Mouse (Mus musculus): ENCODE data around the gene Lrmda.

The Lrmda gene

DNA sequence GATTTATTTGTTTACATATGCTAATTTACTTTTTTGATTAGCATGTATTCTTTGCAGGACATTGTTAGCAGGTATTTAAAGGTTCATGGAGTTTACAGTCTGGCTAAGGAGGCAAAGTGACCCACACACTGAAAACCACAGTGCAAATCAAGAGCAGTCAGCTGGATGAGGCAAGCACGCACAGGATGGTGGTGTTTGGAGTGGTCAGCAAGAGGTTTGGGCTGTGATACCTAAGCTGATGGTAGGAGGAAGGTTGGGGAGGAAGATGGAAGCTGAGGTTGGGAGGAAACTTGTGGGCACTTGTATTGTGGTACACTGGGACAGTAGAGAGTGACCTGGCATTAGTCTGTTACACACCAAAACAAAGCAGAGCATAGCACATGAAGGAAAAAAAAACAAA lies 191.1 kb downstream of the Lrmda start:
- no peak for ATAC-seq (ENCODE audit: insufficient number of reproducible peaks, low FRiP score, low TSS enrichment)

DNA sequence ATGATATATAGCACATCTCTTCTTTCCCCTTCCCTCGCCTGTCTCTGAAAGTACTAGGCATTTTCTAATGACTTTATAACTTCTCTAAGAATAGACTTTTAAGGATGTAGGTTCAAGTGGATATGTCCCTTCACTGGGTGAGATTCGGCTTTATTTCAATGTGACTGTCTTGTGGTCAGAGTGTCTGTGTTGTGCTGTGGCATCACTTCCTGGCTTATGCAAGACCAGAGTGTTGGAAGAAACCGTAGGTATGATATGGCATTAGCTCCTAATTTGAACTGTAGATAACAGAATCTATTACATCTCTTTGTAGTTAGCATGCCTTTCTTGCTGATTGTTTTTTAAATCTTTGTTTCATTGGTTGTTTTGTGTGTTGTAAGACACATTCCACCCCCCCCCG lies 198.7 kb downstream of the Lrmda start:
- ATAC-seq (ENCODE audit: insufficient number of reproducible peaks, low FRiP score, low TSS enrichment) = no peak

DNA sequence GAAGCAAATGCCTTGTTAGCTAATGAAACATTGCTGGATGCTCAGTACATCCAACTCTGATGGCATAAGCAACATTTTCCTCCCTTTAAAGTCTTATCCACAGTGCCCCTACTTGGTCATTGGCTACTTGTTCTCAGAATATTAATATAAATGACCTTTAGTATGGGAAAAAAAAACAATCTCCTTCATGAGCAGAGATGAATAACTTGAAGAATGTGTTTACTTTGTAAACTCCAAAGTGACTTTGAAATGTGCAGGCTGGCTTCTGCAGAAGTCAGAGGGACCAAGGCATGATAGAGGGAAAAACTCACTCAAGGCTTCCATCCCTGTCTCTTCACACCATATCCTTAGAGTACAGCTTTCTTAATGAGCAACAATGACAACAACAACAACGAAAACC lies 202.5 kb downstream of the Lrmda start:
- no peak for ATAC-seq (ENCODE audit: insufficient number of reproducible peaks, low FRiP score, low TSS enrichment)

DNA sequence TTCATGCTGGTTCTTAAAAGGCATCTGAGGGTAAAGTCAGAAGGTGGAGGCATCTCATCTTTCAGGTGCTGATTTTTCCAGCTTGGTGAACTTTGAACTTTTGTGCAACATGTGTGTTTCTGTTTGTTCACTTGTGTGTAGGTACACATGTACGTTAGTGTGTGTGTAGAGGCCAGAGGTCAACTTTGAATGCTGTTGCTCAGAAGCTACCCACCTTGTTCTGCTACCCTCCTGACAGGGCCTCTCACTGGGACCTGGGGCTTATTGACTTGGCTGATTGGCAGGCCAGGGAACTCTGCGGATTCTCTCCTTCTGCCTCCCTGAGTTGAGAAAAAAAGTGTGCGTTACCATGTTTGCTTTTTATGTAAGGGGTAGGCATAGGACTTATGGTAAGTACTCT lies 203.1 kb downstream of the Lrmda start:
- ATAC-seq (ENCODE audit: insufficient number of reproducible peaks, low FRiP score, low TSS enrichment) = no peak

DNA sequence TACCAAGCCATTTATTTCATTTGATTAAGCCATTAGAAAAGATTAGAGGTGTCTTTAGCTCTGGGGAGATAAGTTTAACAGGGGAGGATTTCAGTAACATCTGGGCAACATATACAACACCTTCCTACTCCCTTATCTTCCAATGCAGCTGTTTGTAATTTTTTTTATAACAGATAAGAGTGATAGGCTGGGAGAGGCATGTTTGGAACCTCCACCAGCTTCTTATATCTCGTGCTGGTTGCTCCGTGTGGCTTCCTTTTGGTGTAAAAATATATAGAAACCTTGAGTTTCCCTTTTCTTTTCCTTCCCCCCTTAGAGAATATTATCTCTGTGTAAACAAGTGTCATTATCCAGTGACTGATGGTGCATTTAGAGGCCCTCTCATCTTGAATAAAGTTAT lies 206.7 kb downstream of the Lrmda start:
- no peak for ATAC-seq (ENCODE audit: insufficient number of reproducible peaks, low FRiP score, low TSS enrichment)

DNA sequence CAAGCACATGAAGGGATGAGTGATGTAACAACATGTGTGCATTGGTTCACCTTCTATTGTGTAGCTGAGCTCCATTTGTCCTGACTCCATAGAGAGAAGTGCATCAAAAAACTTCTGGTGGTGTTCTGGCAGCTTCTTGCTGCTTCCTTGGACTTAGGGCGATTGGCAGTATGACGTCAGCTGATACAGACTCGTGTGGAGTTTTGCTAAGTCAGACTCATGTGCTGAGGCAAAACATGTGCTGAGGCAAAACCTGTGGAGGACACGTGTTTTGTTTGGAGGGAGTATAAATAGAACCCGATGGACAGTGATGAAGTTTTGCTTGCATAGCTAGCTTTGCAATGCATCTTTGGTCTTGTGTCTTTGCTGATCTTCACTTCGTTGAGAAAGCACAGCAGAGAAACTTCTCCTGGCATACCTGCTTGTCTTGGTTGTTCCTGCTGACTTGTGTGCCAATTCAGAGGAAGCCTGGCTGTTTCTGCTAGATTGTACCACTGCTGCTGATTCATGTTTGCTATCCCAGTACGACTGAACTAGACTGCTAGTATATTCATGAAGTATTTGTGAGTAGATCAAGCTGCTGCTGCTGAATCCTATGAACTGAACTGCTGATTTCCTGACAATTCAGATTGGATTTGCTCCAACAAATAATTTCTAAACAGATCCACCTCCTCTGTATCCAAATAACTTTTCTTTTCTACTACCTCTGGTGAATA lies 208.9 kb downstream of the Lrmda start:
- no peak for ATAC-seq (ENCODE audit: insufficient number of reproducible peaks, low FRiP score, low TSS enrichment)

DNA sequence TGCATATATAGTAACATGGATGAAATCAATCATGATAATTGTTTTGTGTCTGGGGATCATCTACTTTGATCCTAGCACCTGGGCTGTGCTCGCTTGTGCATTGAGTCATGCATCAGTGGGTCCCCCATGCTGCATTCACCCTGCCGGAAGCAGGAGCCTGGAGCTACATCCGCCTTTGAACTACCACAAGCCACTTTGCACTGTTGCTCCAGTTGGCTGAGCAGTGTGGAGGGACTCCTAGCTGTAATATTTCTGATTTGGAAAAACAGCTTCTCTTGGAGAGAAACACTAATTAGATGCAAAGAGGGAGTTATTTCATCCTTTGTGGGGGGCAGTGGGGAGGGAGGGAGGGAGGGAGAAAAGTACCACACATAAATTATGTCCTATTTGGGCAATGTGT lies 220.8 kb downstream of the Lrmda start:
- no peak for ATAC-seq (ENCODE audit: insufficient number of reproducible peaks, low FRiP score, low TSS enrichment)

DNA sequence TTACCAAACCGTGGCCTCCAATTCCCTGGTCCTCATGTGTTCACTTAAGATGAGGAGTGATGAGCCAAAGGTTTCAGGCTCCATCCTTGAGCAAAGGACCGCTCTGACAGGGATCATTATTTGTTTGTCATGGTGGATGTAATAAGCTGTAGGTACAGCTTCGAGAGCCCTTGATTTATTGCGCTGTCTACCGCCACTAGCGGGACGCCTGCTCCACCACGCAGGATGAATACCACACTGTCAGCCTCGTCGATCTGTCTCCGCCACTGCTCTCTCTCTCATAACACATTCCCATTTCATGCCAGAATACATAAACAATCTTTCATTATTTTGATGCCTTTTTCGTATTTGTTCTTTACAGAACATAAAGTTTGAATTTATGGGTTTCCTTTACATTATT lies 235.9 kb downstream of the Lrmda start:
- ATAC-seq (ENCODE audit: insufficient number of reproducible peaks, low FRiP score, low TSS enrichment) = no peak

DNA sequence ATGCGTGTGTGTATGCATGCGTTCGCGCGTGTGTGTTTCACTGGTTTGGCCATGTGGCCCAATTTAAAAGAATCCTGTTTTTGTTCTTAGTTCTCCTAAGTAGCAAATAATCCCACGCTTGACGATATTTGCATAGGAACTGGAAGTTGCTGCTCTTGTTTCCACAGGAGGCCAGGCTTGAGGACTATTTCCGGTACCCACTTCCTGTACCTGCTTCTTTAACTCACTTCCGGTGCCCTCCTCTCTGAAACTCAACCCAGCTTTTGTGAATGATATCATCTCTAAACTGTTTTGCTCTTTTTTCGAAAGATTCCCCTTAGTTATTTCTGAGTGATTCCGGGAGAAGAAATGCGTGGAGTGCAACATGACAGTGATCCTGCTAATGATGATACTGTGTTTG lies 236.8 kb downstream of the Lrmda start:
- ATAC-seq (ENCODE audit: insufficient number of reproducible peaks, low FRiP score, low TSS enrichment) = no peak

DNA sequence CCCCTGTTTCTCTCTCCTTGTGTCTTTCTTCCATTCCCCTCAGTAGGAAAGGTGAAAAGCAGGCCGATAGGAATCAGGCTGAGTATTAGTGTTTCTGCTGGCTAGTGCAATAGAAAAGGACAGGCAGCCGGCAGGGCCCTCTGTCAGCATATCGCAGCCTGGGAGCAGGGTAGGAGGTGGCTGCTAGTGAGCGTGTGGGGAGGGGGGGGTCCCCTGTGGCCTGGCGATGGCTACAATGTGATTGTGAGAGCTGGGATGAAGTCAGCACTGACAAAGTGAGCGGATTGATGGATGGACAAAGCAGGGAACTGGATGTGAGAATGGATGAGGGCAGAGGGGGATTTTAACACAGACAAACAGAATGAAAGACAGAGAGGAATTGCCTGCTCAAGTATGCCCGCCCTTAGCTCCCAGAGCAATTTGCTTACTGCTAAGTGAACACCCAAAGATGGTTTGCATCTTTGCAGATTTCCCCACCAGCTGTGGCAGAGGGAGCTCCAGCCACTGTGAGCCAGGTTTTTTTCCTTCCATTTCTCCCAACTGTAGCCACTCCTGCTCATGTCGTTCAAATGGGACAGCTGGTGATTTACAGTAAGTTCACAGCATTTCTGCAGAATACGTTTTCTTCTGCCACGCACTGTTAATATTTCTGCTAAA lies 240.0 kb downstream of the Lrmda start:
- no peak for ATAC-seq (ENCODE audit: insufficient number of reproducible peaks, low FRiP score, low TSS enrichment)

DNA sequence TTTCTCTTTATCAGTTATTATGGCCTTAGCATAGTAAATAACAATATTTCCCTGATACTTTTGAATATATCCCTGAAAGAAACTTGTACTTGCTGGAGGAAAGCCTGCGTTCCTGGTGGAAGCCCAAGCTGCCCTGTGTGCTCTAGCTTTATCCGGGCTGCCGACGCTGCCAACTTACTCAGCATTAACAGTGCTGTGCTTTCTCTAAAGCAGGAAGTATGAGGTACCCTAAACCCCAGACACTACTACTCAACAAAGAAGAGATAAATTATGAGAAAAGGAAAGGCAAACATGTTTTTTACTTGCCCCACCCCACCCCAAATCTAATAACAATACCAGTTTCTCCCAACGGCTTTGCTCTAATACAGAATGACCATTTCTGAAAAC lies 240.5 kb downstream of the Lrmda start:
- ATAC-seq (ENCODE audit: insufficient number of reproducible peaks, low FRiP score, low TSS enrichment) = no peak

DNA sequence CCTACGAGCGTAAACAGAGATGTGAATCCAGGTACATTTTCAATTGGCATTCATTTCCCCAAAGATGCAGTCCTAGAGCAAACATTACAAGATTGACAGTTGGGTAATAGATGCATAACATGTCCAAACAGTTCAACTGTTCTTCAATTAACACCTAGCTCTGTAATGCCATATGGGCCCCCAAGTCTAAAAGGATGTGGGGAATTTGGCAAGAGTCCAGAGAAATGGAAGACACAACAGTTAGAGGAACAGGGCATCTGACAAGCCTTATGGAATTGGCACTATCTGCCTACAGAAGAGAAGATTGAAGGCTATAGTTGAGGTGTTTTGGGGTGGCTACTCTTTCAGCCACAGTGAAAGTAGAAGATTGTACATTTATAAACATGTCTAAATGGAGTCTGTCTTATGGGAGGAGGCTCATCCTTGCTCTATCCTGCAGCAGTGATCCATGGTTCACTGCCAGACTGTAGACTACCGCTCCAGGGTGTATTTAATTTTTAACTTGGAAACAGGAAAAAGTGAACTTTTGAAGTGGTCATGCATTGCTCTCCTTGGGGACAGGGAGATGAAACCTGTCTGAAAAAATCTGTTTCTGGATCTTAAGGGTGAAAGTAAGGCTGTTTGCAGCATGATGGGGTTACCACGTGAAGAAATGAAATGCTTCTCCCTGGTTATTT lies 245.9 kb downstream of the Lrmda start:
- no peak for ATAC-seq (ENCODE audit: insufficient number of reproducible peaks, low FRiP score, low TSS enrichment)

DNA sequence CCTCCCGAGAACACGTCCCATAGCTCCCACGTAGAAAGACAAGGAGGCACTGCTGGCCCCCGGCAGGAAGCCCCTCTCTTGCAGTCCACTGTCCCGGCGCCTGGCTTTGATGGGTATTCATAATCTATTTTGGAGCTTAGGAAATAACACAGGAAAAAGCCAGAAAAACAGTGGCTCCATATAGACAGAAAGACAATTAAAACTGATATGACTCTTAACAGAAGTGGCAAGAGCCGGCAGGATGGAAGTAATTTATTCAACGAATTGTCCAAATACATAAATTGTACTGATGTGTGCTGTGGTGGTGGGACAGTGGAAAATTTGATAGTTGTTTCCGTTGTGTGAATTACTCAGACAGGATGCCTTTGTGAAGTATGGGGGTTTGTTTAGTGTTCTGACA lies 250.3 kb downstream of the Lrmda start:
- ATAC-seq (ENCODE audit: insufficient number of reproducible peaks, low FRiP score, low TSS enrichment) = no peak

DNA sequence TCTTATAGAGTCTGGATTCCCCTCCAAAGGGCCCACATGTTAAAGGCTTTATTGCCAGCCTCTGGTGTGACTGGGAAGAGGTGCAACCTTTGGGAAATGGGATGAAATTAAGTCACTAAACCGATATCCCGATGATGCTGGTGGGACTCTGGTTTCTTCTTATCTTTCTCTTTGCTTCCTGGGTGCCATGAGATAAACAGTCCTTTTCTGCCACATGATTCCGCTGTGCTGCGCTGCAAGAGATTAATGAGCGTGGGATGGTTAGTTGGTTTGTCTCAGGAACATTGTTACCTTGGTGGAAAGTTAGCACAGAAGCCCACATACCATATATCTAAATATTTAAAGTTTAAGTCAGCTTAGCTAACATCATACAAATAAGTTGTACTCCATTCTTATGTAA lies 258.5 kb downstream of the Lrmda start:
- ATAC-seq (ENCODE audit: insufficient number of reproducible peaks, low FRiP score, low TSS enrichment) = no peak

DNA sequence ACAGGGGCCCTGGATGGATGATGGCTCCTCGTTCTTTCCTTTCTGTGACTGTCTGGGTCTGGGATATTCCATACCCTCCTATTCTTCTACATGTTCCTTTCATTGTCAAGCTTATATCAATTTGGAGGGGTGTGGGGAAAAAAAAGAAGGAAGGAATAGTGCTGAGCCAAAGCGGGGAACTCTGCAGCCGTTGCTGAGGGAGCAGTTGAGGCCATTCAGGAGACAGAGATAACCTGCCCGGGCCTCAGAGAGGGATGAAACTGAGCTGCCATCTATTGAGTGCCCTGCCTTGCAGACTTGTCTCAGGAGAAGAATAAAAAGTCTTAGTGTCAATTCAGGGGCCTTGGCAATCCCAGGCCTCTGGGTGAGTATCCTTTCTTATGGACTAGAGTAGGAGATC lies 260.1 kb downstream of the Lrmda start:
- no peak for ATAC-seq (ENCODE audit: insufficient number of reproducible peaks, low FRiP score, low TSS enrichment)

DNA sequence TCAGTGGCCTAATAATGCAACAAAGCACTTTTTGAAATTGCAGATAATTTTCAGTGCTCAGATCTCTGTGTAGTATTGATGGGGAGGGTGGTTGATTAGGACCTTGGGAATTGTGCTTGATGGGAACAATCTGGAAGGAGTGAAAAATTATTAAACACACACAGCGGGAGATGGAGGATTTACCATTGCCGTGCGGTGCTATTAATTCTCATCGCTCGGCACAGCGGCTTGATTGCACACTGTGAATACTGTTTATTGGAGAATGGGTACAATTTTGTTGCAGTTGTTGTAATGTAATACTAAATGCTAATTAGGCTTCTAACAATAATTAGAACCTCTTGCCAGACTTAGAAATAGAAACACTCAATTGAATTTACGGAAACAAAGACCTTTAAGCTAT lies 262.1 kb downstream of the Lrmda start:
- no peak for ATAC-seq (ENCODE audit: insufficient number of reproducible peaks, low FRiP score, low TSS enrichment)

DNA sequence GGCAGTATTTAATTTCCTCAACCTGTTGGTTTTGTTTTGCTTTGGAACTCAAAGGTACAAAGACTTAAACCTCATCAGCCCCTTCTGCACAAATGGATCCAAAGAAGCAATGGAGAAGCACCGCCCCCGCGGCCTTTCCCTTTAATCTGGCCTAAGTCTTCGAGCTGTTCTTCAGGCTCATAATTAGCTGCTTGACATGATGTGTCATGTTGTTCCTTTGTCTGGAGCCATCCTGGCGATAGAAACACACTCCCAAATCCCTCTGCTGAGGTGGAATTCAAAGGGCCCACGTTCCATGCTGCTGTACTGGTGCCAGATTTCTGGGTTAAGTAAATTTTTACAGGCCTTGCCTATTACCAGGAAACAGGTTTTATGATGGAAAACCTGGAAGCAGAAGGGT lies 263.3 kb downstream of the Lrmda start:
- ATAC-seq (ENCODE audit: insufficient number of reproducible peaks, low FRiP score, low TSS enrichment) = no peak

DNA sequence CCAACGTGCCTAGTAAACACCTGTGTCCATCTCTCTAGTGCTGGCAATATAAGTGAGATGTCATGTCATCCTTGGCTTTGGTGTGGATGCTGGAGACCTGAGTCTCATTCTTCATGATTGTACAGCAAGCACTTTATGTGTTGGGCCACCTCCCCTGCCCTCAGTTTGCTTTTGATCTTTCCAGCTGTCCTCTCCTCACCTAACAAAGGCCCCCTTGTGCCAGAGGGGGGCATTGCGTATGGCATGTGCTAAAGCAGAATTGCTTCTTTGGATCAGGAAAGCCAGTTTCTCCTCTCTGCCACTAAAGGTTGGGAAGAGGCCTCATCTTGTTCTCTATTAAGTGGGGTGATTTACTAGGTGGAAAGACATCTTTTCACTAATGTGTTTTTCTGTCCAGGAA lies 264.2 kb downstream of the Lrmda start:
- no peak for ATAC-seq (ENCODE audit: insufficient number of reproducible peaks, low FRiP score, low TSS enrichment)

DNA sequence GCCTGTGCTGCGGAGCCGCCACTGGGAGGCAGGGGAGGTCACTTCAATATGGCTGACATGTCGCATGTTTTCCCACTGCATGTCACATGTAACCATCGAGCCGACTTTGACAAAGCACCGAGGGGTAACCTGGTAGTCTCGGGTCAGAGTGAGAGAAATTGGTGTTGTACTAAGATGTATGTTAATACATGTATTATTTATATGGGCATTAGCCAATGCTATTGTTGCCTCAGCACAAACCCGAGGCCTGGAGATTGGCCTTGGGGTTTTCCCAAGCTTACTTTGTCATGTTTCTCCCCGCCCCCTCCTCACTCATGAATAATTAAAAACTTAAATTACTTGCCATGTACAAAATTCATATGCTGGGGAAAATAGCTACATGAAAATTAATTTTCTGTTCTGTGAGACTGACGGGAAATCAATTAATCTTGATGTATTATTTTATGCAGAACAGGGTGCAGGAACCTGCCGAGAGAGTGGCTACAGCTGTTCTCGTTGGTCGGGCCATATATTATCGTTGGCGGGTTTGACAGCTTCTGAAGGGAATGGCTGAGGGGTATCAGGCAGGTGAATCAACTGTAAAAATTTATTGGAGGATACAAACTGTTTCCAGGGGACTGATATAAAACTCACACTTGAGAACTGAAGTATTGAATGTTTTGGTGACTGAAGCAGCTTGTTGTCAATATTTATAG lies 265.5 kb downstream of the Lrmda start:
- no peak for ATAC-seq (ENCODE audit: insufficient number of reproducible peaks, low FRiP score, low TSS enrichment)

DNA sequence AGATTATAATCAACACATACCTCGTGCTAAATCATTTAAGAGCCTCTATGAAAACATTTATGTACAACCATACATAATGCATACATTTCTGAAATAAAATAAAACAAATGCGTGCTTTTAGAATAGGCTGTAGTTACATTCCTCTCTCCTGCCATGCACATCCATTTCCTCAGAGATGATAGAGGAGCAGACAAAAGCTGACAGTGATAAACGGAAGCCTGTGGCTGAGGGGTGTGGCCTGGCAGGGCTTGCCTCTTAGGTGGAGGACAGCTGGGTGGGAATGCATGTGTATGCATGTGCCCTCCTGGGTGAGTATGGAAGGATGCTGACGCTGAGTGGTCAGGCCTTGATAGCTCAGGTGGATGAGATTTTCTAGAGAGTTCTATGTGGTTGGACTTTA lies 266.3 kb downstream of the Lrmda start:
- no peak for ATAC-seq (ENCODE audit: insufficient number of reproducible peaks, low FRiP score, low TSS enrichment)

DNA sequence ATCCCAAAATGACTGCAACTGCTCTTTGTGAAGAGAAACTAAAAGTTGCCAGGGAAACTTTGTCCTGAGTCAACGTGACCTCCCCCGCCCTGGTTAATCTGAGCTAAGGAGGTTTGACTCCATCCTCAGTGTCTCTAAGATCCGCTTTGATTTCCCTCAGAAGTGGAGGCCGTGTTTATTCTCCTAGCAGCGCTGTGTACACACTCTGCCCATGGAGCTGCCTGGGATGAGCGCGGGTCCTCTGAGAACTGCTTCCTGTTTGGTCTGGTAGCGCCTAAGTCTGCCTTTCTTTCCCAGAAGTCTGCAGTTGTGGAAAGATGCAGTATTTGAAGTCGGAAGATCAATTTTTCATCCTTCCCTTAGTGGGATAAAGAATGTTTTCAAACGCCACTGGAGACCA lies 268.7 kb downstream of the Lrmda start:
- ATAC-seq (ENCODE audit: insufficient number of reproducible peaks, low FRiP score, low TSS enrichment) = no peak

Measured in cerebellum, adult (tissue).